Mouse (Mus musculus) midbrain, embryonic 11.5 days (tissue): ENCODE data around the gene Gpr155. TPM values are rescaled to one million over a fixed set of nuclear protein-coding genes. Genes with fewer than 3 reads are reported as not detected.

Experiments
- ATAC-seq: fragments of 200-750 bp; cut with Nextera tagmentation; 2 replicates; pipeline ENCODE4 v1.8.0; 2017; ENCODE audit warnings: moderate TSS enrichment, moderate library complexity; ENCODE audit not compliant: low FRiP score
- DNase-seq: peaks from one replicate; pipeline ENCODE4 v3.0.0; 2015; ENCODE audit warnings: low spot score; ENCODE audit errors: missing footprints
- H3K27ac ChIP-seq: fragments of 300-500 bp; sonication (generic); 2 replicates; pipeline ENCODE4 v1.5.1; 2014; ENCODE audit warnings: low read depth, low read length
- H3K27me3 ChIP-seq: fragments of 300-500 bp; sonication (generic); 2 replicates; pipeline ENCODE4 v1.6.1; 2014; ENCODE audit warnings: mild to moderate bottlenecking, low read length, moderate library complexity, mixed read lengths; ENCODE audit not compliant: control insufficient read depth, insufficient read depth
- H3K36me3 ChIP-seq: fragments of 300-500 bp; sonication (generic); 2 replicates; pipeline ENCODE4 v1.6.1; 2014; ENCODE audit warnings: mild to moderate bottlenecking, low read length, moderate library complexity, mixed read lengths; ENCODE audit not compliant: control insufficient read depth, insufficient read depth
- H3K4me1 ChIP-seq: fragments of 300-500 bp; sonication (generic); 2 replicates; pipeline ENCODE4 v1.6.1; 2014; ENCODE audit warnings: low read length; ENCODE audit not compliant: control insufficient read depth, insufficient read depth
- H3K4me2 ChIP-seq: fragments of 300-500 bp; sonication (generic); 2 replicates; pipeline ENCODE4 v1.6.1; 2014; ENCODE audit warnings: mild to moderate bottlenecking, moderate library complexity
- H3K4me3 ChIP-seq: fragments of 300-500 bp; sonication (generic); 2 replicates; pipeline ENCODE4 v1.5.1; 2014; ENCODE audit warnings: low read depth, low read length
- H3K9ac ChIP-seq: fragments of 300-500 bp; sonication (generic); 2 replicates; pipeline ENCODE4 v1.6.1; 2014; ENCODE audit warnings: low read length
- H3K9me3 ChIP-seq: fragments of 300-500 bp; sonication (generic); 2 replicates; pipeline ENCODE4 v1.6.1; 2016; ENCODE audit warnings: low read length; ENCODE audit not compliant: control insufficient read depth
- WGBS: fragments of 180-500 bp; shearing (Covaris S2); extraction: QIAGEN DNeasy Blood & Tissue Kit; methylation state at CpG from one replicate; pipeline ENCODE4 v1.1.7; 2014; 5-methylcytosine and 5-hydroxymethylcytosine counted together
- polyA plus RNA-seq: library from polyadenylated mRNA; unstranded; fragments of >200 nt; fragmentation: Nextera tagmentation; extraction: Ambion mirVana; gene quantifications from 2 replicates; pipeline ENCODE4 v1.2.1, GENCODE M21; 2014

Gene Gpr155
- polyA plus RNA-seq, 1 experiment from 2014 or later = 3.0 TPM

GRCm38 (mm10) chr2:73298841-73299240, 87.5 kb downstream of the Gpr155 start:
- Histone ChIP-seq H3K27me3 (no peaks in the 10 kb centered on the region), H3K4me1 (no peaks in the 10 kb centered on the region), H3K4me2 (no peak overlapping the region), H3K9me3 (no peaks in the 10 kb centered on the region), H3K4me3 (no peak overlapping the region), H3K36me3 (no peaks in the 10 kb centered on the region), H3K27ac (no peak overlapping the region), H3K9ac (no peak overlapping the region)
- DNase-seq (no peak), ATAC-seq (no peak)
- WGBS = 77% methylated on average over 3 of the region's 3 CpGs

GRCm38 (mm10) chr2:73298154-73298553, 88.2 kb downstream of the Gpr155 start:
- 84% methylated on average over 7 of the region's 7 CpGs for WGBS
- Histone ChIP-seq H3K27me3 (no peaks in the 10 kb centered on the region), H3K9ac (no peak overlapping the region), H3K4me1 (no peaks in the 10 kb centered on the region), H3K4me3 (no peak overlapping the region), H3K36me3 (no peaks in the 10 kb centered on the region), H3K9me3 (no peaks in the 10 kb centered on the region), H3K27ac (no peak overlapping the region), H3K4me2 (no peak overlapping the region)
- DNase-seq (no peak), ATAC-seq (no peak)

- no peak for DNase-seq
- WGBS = 88% methylated on average over 7 of the region's 7 CpGs
Measured at GRCm38 (mm10) chr2:73295023-73295422, 91.3 kb downstream of the Gpr155 start.

More at GRCm38 (mm10) chr2:73295023-73295422, 91.3 kb downstream of the Gpr155 start:
- Histone ChIP-seq H3K9me3 (no peaks in the 10 kb centered on the region), H3K27me3 (no peaks in the 10 kb centered on the region), H3K4me2 (no peak overlapping the region), H3K4me3 (no peak overlapping the region), H3K4me1 (no peaks in the 10 kb centered on the region), H3K36me3 (no peaks in the 10 kb centered on the region; the same call in 1 of the 2 replicates), H3K9ac (no peak overlapping the region), H3K27ac (no peak overlapping the region)
- ATAC-seq = no peak

Other genes starting within 250 kb of the Gpr155 start
- gene Ola1, start 167.6 kb downstream of the Gpr155 start, polyA plus RNA-seq = 99.2 and 101 TPM in 2 replicates
- 2.8 and 3.3 TPM in 2 replicates for gene Sp9, start 114.6 kb downstream of the Gpr155 start, polyA plus RNA-seq
- gene Scrn3, start 74.0 kb downstream of the Gpr155 start, polyA plus RNA-seq = 10.7 and 11.7 TPM in 2 replicates
- gene Cir1, start 73.9 kb downstream of the Gpr155 start, polyA plus RNA-seq = 21.4 and 25.5 TPM in 2 replicates
- 8.2 and 8.3 TPM in 2 replicates for gene Wipf1, start 143.2 kb upstream of the Gpr155 start, polyA plus RNA-seq
- 0.25 TPM in 2 replicates for gene Chrna1, start 193.8 kb upstream of the Gpr155 start, polyA plus RNA-seq